Mouse (Mus musculus) intestine, embryonic 16.5 days (tissue): Measurements from ENCODE around the gene Adam21. TPM values are rescaled to one million over a fixed set of nuclear protein-coding genes. Genes with fewer than 3 reads are reported as not detected.

Source experiments
- ATAC-seq: fragments of 200-750 bp; cut with Nextera tagmentation; 2 replicates; pipeline ENCODE4 v1.8.0; 2017; ENCODE audit warnings: moderate TSS enrichment, moderate library complexity
- H3K27ac ChIP-seq: fragments of 300-500 bp; sonication (generic); 2 replicates; pipeline ENCODE4 v1.5.1; 2014; ENCODE audit warnings: mild to moderate bottlenecking, low read length
- H3K27me3 ChIP-seq: fragments of 300-500 bp; sonication (generic); replicated peaks from 2 replicates; pipeline ENCODE4 v1.6.1; 2014; ENCODE audit warnings: low read length, control low read depth, mixed read lengths; ENCODE audit not compliant: control insufficient read depth, insufficient read depth
- H3K36me3 ChIP-seq: fragments of 300-500 bp; sonication (generic); 2 replicates; pipeline ENCODE4 v1.6.1; 2014; ENCODE audit warnings: low read length, control low read depth; ENCODE audit not compliant: control insufficient read depth, insufficient read depth
- H3K4me1 ChIP-seq: fragments of 300-500 bp; sonication (generic); 2 replicates; pipeline ENCODE4 v1.6.1; 2014; ENCODE audit warnings: low read length, control low read depth, mixed read lengths; ENCODE audit not compliant: control insufficient read depth, insufficient read depth
- H3K4me2 ChIP-seq: fragments of 300-500 bp; sonication (generic); 2 replicates; pipeline ENCODE4 v1.6.1; 2014; ENCODE audit warnings: low read depth, low read length, control low read depth
- H3K4me3 ChIP-seq: fragments of 300-500 bp; sonication (generic); 2 replicates; pipeline ENCODE4 v1.5.1; 2014; ENCODE audit warnings: mild to moderate bottlenecking, low read length
- H3K9ac ChIP-seq: fragments of 300-500 bp; sonication (generic); 2 replicates; pipeline ENCODE4 v1.6.1; 2014; ENCODE audit warnings: low read depth, low read length
- H3K9me3 ChIP-seq: fragments of 300-500 bp; sonication (generic); 2 replicates; pipeline ENCODE4 v1.6.1; 2016; ENCODE audit warnings: low read length, control low read depth; ENCODE audit not compliant: control insufficient read depth
- WGBS: fragments of 180-500 bp; shearing (Covaris S2); extraction: QIAGEN DNeasy Blood & Tissue Kit; methylation state at CpG from one replicate; pipeline ENCODE4 v1.1.7; 2014; 5-methylcytosine and 5-hydroxymethylcytosine counted together
- polyA plus RNA-seq: library from polyadenylated mRNA; unstranded; fragments of >200 nt; fragmentation: Nextera tagmentation; extraction: Ambion mirVana; gene quantifications from 2 replicates; pipeline ENCODE4 v1.2.1, GENCODE M21; 2015

Gene Adam21
- polyA plus RNA-seq, result 0.10 and 0.17 TPM in 2 replicates

DNA sequence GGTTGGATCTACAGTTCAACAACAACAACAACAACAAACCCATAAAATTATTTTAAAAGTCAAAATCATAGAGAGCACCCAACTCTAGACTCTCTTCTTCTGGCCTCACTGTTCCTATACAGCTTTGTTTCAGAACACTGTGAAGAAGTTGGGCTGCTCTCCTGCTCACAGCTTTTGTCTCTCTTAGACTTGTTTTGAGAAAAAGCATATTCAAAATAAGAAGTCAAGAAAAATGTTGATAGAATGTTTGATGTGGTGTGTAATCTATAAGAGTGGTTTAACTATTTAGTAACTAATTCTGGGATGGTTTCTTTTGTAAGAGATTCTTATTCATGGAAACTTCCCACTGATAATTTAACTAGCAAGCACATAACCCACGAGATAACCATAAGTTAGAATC is at the start of gene Adam21:
TSS of gene Adam21 (minus strand) at position 101 of the 400 bp plus-strand sequence.
- 88% methylated on average over 1 of the region's 1 CpGs for WGBS
- ATAC-seq, result no peak
- Histone ChIP-seq H3K9ac (no peak within 1 kb of the TSS), H3K4me2 (no peak within 1 kb of the TSS), H3K4me3 (no peak within 1 kb of the TSS), H3K27me3 (no peaks in the 10 kb centered on the region), H3K4me1 (no peaks in the 10 kb centered on the region), H3K27ac (no peak within 1 kb of the TSS), H3K36me3 (no peaks in the 10 kb centered on the region), H3K9me3 (no peaks in the 10 kb centered on the region)

DNA sequence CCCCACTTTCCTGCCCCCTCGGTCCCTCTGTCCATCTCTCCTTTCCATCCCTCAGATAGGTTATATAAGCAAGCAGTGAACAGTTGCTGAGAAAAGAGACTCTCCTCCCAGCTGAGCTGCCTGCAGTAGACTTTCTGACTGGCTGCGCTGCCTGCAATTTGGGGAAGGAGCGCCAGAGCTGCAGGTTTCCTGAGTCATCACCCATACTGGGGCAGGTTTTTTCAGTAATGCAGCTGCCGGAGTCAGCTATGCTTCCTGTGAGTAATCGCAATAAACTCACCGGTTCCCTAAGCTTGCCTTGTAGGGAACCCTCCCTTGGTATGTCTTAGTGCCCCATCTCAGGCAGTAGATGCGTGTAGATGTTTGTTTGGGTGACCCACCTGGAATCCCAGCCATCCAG is 48.7 kb upstream of the Adam21 start:
- Histone ChIP-seq H3K36me3 (no peaks in the 10 kb centered on the region), H3K4me1 (no peaks in the 10 kb centered on the region), H3K9me3 (no peaks in the 10 kb centered on the region), H3K27ac (no peak overlapping the region), H3K4me2 (no peak overlapping the region), H3K4me3 (no peak overlapping the region), H3K9ac (no peak overlapping the region), H3K27me3 (no peaks in the 10 kb centered on the region)
- 48% methylated on average over 7 of the region's 7 CpGs for WGBS
- ATAC-seq, result no peak

DNA sequence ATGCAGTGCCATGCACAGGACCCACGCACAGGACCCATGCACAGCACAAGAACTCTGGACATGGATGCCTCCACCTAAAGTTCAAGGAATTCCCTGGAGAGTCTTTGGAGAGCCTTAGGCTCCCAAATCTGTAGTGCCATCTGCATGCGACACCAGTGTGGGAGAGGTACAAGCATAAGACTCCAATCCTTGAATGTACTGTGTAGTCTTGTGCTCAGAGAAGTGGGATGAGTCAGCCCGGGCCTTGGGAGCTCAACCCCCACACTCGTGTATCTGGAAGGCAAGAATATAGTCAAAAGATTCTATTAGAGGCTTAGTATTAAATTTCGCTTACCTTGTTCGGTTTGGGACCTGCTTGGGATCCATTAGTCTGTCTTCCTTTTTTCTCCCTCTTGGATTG is 47.5 kb upstream of the Adam21 start:
- no peak overlapping the region for H3K4me3 ChIP-seq
- WGBS, result 84% methylated on average over 6 of the region's 6 CpGs
- no peaks in the 10 kb centered on the region for H3K36me3 ChIP-seq
- H3K9ac ChIP-seq, result no peak overlapping the region
- H3K9me3 ChIP-seq, result no peaks in the 10 kb centered on the region
- H3K27ac ChIP-seq, result no peak overlapping the region
- no peaks in the 10 kb centered on the region for H3K27me3 ChIP-seq
- no peak overlapping the region for H3K4me2 ChIP-seq
- no peak for ATAC-seq
- H3K4me1 ChIP-seq, result no peaks in the 10 kb centered on the region

- Histone ChIP-seq H3K4me3 (no peak overlapping the region), H3K4me2 (no peak overlapping the region), H3K9ac (no peak overlapping the region), H3K9me3 (no peaks in the 10 kb centered on the region), H3K27ac (no peak overlapping the region), H3K4me1 (no peaks in the 10 kb centered on the region), H3K36me3 (no peaks in the 10 kb centered on the region), H3K27me3 (no peaks in the 10 kb centered on the region)
- no peak for ATAC-seq
Measured at GRCm38 (mm10) chr12:81609445-81609844, 41.2 kb upstream of the Adam21 start.

GRCm38 (mm10) chr12:81604995-81605784 is 36.9 kb upstream of the Adam21 start:
- no peak for ATAC-seq
- H3K4me3 ChIP-seq, result no peak overlapping the region
- no peaks in the 10 kb centered on the region for H3K9me3 ChIP-seq
- no peaks in the 10 kb centered on the region for H3K27me3 ChIP-seq
- no peaks in the 10 kb centered on the region for H3K36me3 ChIP-seq
- H3K9ac ChIP-seq, result no peak overlapping the region
- no peak overlapping the region for H3K27ac ChIP-seq
- no peaks in the 10 kb centered on the region for H3K4me1 ChIP-seq
- H3K4me2 ChIP-seq, result no peak overlapping the region
- 60% methylated on average over 5 of the region's 5 CpGs for WGBS

- no peaks in the 10 kb centered on the region for H3K9me3 ChIP-seq
- WGBS, result 82% methylated on average over 8 of the region's 8 CpGs
- H3K4me3 ChIP-seq, result no peak overlapping the region
- no peak overlapping the region for H3K27ac ChIP-seq
- H3K36me3 ChIP-seq, result no peaks in the 10 kb centered on the region
- ATAC-seq, result no peak
- no peaks in the 10 kb centered on the region; the same call in 1 of the 2 replicates for H3K4me1 ChIP-seq
- H3K27me3 ChIP-seq, result no peaks in the 10 kb centered on the region
- H3K9ac ChIP-seq, result no peak overlapping the region
- no peak overlapping the region for H3K4me2 ChIP-seq
Measured at GRCm38 (mm10) chr12:81596547-81597262, 28.4 kb upstream of the Adam21 start.

GRCm38 (mm10) chr12:81594902-81595671 is 26.8 kb upstream of the Adam21 start, which contains the start of gene Med6:
Gene Med6, minus strand, starts transcription at chr12:81595008.
- H3K9me3 ChIP-seq, result no peaks in the 10 kb centered on the region
- H3K27me3 ChIP-seq, result no peaks in the 10 kb centered on the region
- H3K36me3 ChIP-seq, result no peaks in the 10 kb centered on the region
- peak; percentile 99 for ATAC-seq
- peak within 1 kb of the TSS; percentile 59 for H3K4me2 ChIP-seq
- no peaks in the 10 kb centered on the region; the same call in 1 of the 2 replicates for H3K4me1 ChIP-seq
- peak within 1 kb of the TSS; percentile 71 for H3K9ac ChIP-seq
- peak within 1 kb of the TSS; percentile 66 for H3K27ac ChIP-seq
- 2% methylated on average over 36 of the region's 36 CpGs for WGBS
- peak within 1 kb of the TSS; percentile 76 for H3K4me3 ChIP-seq

DNA sequence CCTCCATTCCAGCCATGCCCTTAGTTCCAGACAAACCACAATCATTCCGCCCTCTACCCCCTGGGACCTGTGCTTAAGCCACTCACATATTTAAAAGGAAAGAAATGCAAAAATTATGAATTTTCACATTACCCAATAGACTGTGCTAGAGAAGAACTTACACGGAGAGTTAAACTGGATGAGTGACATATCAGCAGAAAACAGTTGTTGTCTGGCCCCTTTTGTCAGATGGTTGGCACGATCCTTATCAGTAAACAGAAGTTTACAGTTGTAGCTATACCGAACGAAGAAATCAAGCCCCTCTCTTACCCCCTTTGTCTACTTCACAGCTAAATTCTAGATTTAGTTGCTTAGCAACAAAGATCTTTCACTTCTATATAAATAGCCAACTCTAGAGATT is 343 bp downstream of the Adam21 start:
- Histone ChIP-seq H3K9me3 (no peaks in the 10 kb centered on the region), H3K27me3 (no peaks in the 10 kb centered on the region), H3K36me3 (no peaks in the 10 kb centered on the region), H3K27ac (no peak overlapping the region), H3K4me1 (no peaks in the 10 kb centered on the region), H3K4me2 (no peak overlapping the region), H3K4me3 (no peak overlapping the region), H3K9ac (no peak overlapping the region)
- 85% methylated on average over 5 of the region's 5 CpGs for WGBS
- ATAC-seq, result no peak

GRCm38 (mm10) chr12:81564173-81564572 is 4.1 kb downstream of the Adam21 start:
- Histone ChIP-seq H3K27ac (no peak overlapping the region), H3K9ac (no peak overlapping the region), H3K27me3 (no peaks in the 10 kb centered on the region), H3K4me3 (no peak overlapping the region), H3K4me2 (no peak overlapping the region), H3K9me3 (no peaks in the 10 kb centered on the region), H3K36me3 (no peaks in the 10 kb centered on the region), H3K4me1 (no peaks in the 10 kb centered on the region)
- ATAC-seq, result no peak
- WGBS, result 98% methylated on average over 3 of the region's 3 CpGs
